Mouse (Mus musculus): ENCODE data around the gene Lrrc49.

The Lrrc49 gene

GRCm38 (mm10) chr9:60674780-60675179 is 13.2 kb downstream of the Lrrc49 start:
- no peak for DNase-seq (ENCODE audit: low read depth, low spot score)

DNA sequence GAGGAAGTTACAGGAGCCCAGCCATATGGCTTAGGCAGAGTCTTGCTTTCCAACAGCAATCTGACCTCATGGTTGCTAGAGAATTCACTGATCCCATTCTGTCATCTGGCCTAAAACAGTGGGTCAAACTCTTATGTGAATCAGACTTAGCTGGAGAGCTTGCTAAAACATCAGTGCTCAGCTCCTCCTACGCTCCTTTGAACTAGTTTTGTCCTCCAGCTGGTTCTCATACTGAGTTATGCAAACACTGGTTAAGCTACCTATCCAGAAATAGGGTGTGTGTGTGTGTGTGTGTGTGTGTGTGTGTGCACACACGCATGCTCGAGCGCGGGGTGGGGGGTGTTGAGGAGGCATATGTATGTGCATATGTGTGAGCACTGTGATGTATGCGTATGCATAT is 15.4 kb downstream of the Lrrc49 start:
- DNase-seq (ENCODE audit: low read depth, low spot score) = no peak

GRCm38 (mm10) chr9:60668886-60669285 is 19.1 kb downstream of the Lrrc49 start:
- no peak for DNase-seq (ENCODE audit: low read depth, low spot score)

DNA sequence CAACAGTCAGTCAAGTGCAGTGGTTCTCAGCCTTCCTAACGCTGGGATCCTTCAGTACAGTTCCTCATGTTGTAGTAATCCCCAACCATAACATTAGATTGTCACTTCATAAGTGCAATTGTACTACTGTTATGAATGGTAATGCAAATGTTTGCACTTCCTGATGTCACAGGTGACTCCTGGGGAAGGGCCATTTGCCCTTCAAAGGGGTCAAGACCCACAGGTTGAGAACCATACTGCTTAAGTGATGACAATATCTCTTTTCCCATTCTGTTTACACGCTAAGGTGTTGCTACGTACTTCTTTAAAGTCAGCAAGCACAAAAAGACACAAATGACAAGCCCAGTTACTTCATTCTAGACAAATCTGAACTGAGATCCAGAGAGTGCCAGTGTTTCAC is 22.4 kb downstream of the Lrrc49 start:
- DNase-seq (ENCODE audit: low read depth, low spot score) = no peak

- DNase-seq (ENCODE audit: low read depth, low spot score) = no peak
Measured at GRCm38 (mm10) chr9:60664866-60665265, 23.1 kb downstream of the Lrrc49 start.

GRCm38 (mm10) chr9:60664385-60664784 is 23.6 kb downstream of the Lrrc49 start:
- DNase-seq (ENCODE audit: low read depth, low spot score) = no peak

DNA sequence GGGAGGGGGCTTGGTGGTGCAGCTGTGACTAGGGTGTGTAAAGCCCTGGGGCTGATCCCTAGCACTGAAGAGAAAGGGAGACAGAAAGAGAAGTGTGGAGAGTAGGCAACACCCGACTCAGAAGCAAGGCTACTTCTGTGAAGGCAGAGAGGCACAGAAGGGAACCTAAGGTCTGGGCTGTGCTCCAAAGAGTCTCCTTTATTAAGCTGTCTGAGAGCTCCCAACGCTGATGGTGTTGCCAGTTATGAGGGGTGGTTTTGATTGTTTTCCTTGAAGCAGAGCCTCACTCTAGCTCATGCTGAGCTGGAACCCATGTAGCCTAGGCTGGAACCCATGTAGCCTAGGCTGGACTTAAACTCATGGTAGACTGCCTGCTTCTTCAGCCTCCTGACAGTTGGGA is 25.0 kb downstream of the Lrrc49 start:
- DNase-seq (ENCODE audit: low read depth, low spot score) = no peak

- DNase-seq (ENCODE audit: low read depth, low spot score) = no peak
Measured at GRCm38 (mm10) chr9:60653582-60653981, 34.4 kb downstream of the Lrrc49 start.

DNA sequence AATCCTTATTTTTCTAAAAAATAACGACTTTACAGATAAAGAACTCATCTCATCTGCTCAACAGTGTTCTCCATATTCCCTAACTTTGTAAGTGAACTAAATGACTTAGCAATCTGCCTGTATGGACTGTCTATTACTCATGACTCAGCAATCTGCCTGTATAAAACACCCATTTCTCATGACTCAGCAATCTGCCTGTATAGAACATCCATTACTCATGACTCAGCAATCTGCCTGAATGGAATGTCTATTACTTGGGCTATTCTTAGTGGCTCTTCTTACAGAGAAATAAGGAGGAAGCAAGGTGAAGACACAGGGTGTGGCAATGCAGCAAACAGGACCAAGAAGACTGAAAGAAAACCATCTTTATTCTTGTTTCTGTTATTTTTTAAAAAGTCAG is 34.8 kb downstream of the Lrrc49 start:
- DNase-seq (ENCODE audit: low read depth, low spot score) = peak; percentile 86

GRCm38 (mm10) chr9:60650277-60650676 is 37.7 kb downstream of the Lrrc49 start:
- no peak for DNase-seq (ENCODE audit: low read depth, low spot score)

DNA sequence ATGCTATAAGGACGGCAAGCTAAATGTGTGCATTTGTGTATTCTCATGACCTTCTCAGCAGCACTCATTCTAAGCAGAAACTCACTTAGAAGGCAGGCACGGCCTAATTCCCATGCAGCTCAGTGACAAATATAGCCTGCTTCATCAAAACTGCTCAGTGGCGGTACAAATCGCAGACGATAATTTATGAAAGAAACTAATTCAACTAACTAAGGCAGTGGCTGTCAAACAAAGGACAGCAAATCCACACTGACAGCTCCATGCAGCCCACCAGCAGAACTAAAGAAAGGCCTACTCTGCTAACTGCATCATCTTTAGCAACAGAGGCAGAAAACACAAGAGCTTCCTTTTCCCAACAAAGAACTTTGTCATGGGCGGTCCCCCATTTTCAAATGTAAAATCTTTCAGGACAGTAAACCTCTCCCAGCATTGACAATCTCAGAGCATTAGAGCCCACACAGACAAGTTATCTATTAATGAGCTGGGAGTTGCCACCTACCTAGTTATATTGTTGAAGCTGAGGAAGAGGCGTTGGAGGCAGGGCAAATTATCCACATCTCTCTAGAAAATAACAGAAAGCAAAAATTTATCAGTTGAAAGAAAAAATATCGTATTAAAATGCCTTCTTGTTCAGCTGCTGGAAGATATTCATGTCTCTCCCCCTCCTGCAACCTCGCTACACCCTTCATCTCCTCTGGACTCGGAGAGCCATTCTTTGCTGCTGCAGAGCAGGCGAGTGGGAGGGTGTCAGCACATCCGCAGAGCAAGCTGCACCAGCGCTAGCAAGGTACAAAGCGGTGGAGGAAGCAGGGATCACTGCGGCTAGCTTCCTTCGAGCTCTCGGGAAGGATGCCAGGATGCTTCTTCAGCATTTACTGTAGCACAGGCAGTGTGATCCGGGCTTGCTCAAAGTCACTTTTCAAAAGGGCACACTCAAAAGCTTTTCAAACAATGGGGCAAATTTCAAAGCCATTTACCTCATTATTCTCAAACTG is 38.7 kb downstream of the Lrrc49 start:
- DNase-seq (ENCODE audit: low read depth, low spot score) = no peak

DNA sequence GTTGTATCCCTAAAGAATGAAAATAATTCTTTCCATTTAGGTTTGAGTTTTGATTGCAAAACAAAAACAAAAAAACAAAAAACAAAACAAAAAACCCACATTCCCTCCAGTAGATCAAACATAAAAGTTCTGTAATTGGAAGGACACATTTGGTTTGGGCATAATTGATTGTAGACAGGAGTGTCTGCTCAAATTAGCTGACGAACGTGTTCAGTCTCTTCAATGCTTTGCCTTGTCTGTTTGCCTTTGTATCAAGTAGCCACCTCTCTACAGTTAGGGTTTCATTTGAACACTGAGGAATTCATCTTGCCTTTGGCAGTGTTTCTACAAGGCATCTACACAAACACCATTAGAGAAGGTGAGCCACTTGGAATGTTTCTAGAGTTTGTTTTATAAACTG is 54.4 kb downstream of the Lrrc49 start:
- no peak for DNase-seq (ENCODE audit: low read depth, low spot score)

DNA sequence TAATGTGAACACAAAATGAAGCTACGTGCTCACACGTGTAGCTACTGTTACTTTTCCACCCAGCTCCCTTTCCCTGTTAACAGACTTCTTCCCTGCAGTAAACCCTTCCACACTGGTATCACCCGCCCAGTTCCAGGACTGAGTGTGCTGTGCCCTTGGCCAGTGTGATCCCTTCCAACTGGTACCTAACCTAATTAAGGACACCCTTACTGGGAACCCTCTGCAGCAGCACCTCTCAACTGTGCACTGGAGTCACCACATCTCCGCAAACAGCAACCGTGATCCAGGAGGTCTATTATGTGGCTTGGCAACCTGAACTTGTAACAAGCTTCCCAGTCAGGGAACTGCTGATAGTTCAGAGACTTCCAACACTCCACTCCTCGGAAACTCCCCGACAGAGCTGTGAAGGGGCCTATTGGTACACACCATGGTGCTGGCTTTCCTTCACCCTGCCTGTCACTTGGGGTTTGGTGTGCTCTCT is 61.6 kb downstream of the Lrrc49 start:
- DNase-seq (ENCODE audit: low read depth, low spot score) = no peak

DNA sequence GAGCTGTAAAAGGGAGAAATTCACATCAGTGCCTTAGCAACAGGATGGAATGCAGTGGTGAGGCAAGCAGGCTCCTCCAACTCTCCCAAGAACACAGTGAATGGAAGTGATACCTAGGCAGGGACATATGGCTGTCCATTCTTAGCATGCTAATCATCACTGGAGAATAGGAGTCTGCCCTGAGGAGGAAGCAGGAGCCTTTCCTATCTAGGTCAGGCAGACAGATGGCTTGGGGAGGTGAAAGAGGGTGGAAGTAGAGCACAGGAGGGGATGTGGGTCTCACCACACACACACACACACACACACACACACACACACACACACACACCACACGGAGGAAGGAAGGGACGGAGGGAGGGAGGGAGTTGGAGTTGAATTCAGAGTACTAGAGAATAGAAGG is 62.1 kb downstream of the Lrrc49 start:
- no peak for DNase-seq (ENCODE audit: low read depth, low spot score)

DNA sequence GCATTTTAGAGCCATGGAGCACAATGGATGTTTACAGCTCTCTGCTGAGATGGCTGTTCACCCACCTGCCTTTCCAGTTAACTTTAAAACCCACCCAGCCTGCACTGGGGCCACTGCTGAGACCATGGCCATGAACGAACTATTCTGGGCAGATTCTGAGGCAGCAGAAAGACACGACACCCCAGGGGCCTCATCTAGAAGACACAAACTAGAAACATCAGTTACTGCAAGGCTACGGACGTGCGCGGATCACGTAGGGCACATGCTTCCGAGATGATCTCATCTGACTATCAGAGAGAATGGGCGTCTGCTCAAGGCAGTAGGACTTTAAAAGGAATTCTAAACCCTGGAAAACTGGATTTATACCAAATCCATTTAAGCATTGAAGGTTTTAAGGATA is 71.0 kb downstream of the Lrrc49 start:
- DNase-seq (ENCODE audit: low read depth, low spot score) = no peak

GRCm38 (mm10) chr9:60616359-60616758 is 71.6 kb downstream of the Lrrc49 start:
- DNase-seq (ENCODE audit: low read depth, low spot score) = no peak

DNA sequence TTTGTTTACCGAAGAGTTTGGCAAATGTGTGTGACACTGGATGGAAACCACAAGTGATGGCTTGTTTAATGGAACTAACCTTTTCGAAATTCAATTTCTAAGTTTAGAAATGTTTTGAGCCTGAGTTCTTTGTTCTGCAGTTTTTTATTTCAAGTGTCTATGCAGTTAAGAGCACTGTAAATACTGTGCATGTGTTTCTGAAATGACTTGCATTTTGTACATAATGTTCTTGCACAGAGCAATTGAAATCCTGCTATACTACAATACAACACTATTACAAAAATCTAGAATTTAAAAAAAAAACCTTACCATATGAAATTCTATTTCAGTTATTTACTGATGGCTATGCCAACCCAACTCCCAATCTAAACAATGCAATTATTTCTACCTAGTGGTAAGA is 75.7 kb downstream of the Lrrc49 start:
- DNase-seq (ENCODE audit: low read depth, low spot score) = no peak

DNA sequence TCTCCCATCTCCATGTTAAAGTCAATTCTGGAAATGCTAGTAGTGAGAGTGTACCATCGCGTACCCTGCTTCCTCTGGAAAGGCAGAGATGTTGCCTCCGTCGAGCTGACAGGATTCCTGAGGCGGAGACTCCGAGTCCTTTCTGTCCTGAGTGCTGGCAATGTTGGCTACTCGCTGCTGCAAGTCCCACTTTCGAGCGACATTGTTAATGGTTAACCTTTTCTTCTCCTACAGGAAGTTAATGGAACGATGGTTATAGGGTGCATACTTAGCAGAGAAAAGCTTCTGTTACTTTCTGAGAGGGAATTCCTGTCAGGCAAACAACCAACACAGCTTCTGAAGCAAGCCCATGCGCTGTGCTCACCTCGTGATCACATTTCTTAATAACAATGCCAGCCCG is 77.8 kb downstream of the Lrrc49 start:
- no peak for DNase-seq (ENCODE audit: low read depth, low spot score)

DNA sequence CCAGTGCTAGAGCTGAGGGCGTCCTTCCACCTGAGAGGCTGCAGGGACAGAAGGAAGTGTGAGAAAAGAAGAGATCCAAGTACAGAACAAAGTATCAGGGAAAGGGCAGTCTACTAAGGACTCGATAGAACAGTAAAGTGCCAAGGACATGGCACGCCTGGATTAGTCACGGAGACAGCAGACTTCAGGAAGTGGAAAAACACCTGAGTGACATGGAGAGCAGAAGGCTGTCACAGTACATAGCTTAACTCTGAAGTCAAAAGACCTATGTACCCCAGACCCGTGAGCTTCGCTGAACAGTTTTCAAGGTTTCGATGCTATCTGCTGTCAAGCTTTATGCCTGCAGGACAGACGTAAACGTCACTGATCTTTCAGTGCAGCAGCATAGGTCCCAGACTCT is 79.1 kb downstream of the Lrrc49 start:
- no peak for DNase-seq (ENCODE audit: low read depth, low spot score)

DNA sequence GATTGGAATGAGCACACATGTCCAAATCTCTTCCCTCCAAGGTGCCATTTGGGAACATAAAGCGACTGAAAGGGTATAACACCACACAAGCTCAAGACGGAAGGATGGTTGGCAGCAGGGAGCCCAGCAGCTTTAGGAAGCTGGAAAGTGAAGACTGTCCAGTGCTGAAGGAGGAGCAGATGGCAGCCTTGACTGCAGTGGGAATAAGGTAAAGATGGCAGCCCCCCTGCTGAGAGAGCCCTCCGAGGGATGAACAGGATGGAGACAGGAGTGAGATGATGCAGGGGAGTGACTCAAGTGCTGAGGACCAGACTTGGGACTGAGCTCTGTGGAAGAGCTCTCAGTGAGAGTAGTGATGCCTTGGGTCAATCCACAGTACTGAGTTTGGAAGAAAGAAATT is 79.9 kb downstream of the Lrrc49 start:
- no peak for DNase-seq (ENCODE audit: low read depth, low spot score)

GRCm38 (mm10) chr9:60604971-60605370 is 83.0 kb downstream of the Lrrc49 start:
- DNase-seq (ENCODE audit: low read depth, low spot score) = no peak

DNA sequence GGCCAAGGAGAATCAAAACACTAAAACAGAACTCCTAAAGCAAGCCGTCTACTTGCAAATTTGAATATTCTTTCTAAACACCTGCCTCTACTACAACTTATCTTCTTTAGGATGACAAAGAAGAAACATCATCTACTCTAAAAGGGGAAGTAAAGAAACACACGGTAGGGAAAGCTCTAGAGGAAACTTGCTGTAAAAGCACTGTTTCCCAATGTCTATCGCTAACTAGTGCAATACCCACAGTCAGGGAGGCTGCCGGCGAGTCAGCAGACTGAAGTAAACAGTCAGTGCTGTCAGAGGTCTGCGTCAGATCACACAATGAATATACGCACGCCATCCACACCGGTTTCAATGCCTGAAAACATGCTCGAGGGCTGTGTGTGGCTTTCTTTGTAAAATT is 86.0 kb downstream of the Lrrc49 start:
- DNase-seq (ENCODE audit: low read depth, low spot score) = no peak

DNA sequence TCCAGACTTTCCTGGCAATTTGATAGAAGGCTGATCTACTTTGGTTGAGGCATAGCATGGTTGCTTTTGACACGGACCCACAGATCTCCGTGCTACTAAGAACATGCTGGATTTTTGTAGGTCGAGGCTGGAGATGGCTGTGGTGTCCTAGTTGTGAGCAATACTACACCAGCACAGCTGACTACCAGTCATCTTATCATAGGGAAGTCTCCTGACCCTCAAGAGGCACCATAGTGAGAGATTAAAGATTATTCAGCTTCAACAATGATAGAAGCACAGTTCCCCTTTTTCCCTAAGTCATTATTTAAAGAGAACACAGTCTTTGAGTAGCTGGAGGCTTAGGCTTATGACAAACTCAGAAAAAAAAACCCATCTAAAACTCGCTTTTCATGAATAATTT is 87.7 kb downstream of the Lrrc49 start:
- no peak for DNase-seq (ENCODE audit: low read depth, low spot score)
